Mouse (Mus musculus): Measurements from ENCODE around the gene Tomm70a.

DNA sequence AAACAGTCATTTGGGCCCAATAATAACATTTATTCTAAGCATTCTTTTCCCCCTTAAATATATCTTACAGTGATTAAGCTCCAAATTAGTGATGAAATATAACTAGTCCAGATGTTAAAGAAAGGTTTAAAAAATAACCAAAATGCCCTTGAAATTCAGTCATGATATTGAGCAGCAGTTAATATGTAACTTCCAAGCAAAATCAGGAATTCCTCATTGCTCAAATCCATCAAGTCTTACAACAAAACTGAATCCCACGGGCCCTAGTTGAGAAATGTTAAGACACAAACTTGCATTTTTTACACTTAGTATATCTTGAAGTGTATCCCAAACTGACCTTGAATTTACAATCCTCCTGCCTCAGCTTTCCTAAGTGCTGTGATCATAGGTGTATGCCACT is 42.2 kb downstream of the Tomm70a start:
- TF ChIP-seq POLR2A (IDR thresholded peaks at IDR 0.05; ENCODE audit: borderline replicate concordance, control insufficient read depth, low read depth, low read length), result no peak
- TF ChIP-seq CTCF (IDR thresholded peaks at IDR 0.05; ENCODE audit: control insufficient read depth, insufficient read depth, low read length), result no peak
